Mouse (Mus musculus) hindbrain, embryonic 15.5 days (tissue): ENCODE data around the gene Dnajb5. TPM values are rescaled to one million over a fixed set of nuclear protein-coding genes. Genes with fewer than 3 reads are reported as not detected.

Source experiments
- ATAC-seq: fragments of 200-750 bp; cut with Nextera tagmentation; 2 replicates; pipeline ENCODE4 v1.8.0; 2017; ENCODE audit warnings: low read depth, moderate number of reproducible peaks, moderate TSS enrichment; ENCODE audit not compliant: low FRiP score
- H3K27ac ChIP-seq: fragments of 300-500 bp; sonication (generic); replicated peaks from 2 replicates; pipeline ENCODE4 v1.5.1; 2015; ENCODE audit warnings: mild to moderate bottlenecking, inconsistent platforms
- H3K27me3 ChIP-seq: fragments of 300-500 bp; sonication (generic); 2 replicates; pipeline ENCODE4 v1.6.1; 2015; ENCODE audit warnings: control low read depth, inconsistent platforms
- H3K36me3 ChIP-seq: fragments of 300-500 bp; sonication (generic); 2 replicates; pipeline ENCODE4 v1.6.1; 2015; ENCODE audit warnings: control low read depth, inconsistent platforms
- H3K4me1 ChIP-seq: fragments of 300-500 bp; sonication (generic); replicated peaks from 2 replicates; pipeline ENCODE4 v1.6.1; 2015; ENCODE audit warnings: control low read depth, inconsistent platforms
- H3K4me2 ChIP-seq: fragments of 300-500 bp; sonication (generic); 2 replicates; pipeline ENCODE4 v1.6.1; 2015; ENCODE audit warnings: moderate library complexity, mild to moderate bottlenecking, inconsistent platforms
- H3K4me3 ChIP-seq: fragments of 300-500 bp; sonication (generic); 2 replicates; pipeline ENCODE4 v1.5.1; 2015; ENCODE audit warnings: mild to moderate bottlenecking, inconsistent platforms
- H3K9ac ChIP-seq: fragments of 300-500 bp; sonication (generic); 2 replicates; pipeline ENCODE4 v1.6.1; 2015; ENCODE audit warnings: inconsistent platforms
- H3K9me3 ChIP-seq: fragments of 300-500 bp; sonication (generic); 2 replicates; pipeline ENCODE4 v1.6.1; 2016; ENCODE audit warnings: control low read depth, inconsistent platforms
- WGBS: fragments of 180-500 bp; shearing (Covaris S2); methylation state at CpG from one replicate; pipeline ENCODE4 v1.1.7; 2015; 5-methylcytosine and 5-hydroxymethylcytosine counted together
- polyA plus RNA-seq: library from polyadenylated mRNA; unstranded; fragments of >200 nt; fragmentation: Nextera tagmentation; extraction: Ambion mirVana; gene quantifications from 2 replicates; pipeline ENCODE4 v1.2.1, GENCODE M21; 2015

The Dnajb5 gene
- polyA plus RNA-seq, 1 experiment from 2014 or later, result 46.3 TPM

GRCm38 (mm10) chr4:42945445-42945844 lies 4.2 kb upstream of the Dnajb5 start:
- Histone ChIP-seq H3K9me3 (no peaks in the 10 kb centered on the region), H3K4me3 (no peak overlapping the region), H3K4me1 (peaks cover 41% of the 10 kb centered on the region), H3K27ac (no peak overlapping the region; the same call in 1 of the 2 replicates), H3K36me3 (peaks cover 3% of the 10 kb centered on the region; the same call in 1 of the 2 replicates), H3K27me3 (no peaks in the 10 kb centered on the region), H3K4me2 (no peak overlapping the region), H3K9ac (no peak overlapping the region)
- ATAC-seq, result no peak
- 84% methylated on average over 3 of the region's 3 CpGs for WGBS

- H3K27ac ChIP-seq, result peak overlapping the region; percentile 81
- H3K4me3 ChIP-seq, result no peak overlapping the region
- H3K27me3 ChIP-seq, result no peaks in the 10 kb centered on the region
- ATAC-seq, result no peak
- H3K4me1 ChIP-seq, result peaks cover 45% of the 10 kb centered on the region
- WGBS, result 2% methylated on average over 5 of the region's 5 CpGs
- H3K4me2 ChIP-seq, result peak overlapping the region; percentile 36
- no peak overlapping the region for H3K9ac ChIP-seq
- H3K9me3 ChIP-seq, result no peaks in the 10 kb centered on the region
- no peaks in the 10 kb centered on the region for H3K36me3 ChIP-seq
Observed at GRCm38 (mm10) chr4:42945952-42946351, 3.7 kb upstream of the Dnajb5 start.

DNA sequence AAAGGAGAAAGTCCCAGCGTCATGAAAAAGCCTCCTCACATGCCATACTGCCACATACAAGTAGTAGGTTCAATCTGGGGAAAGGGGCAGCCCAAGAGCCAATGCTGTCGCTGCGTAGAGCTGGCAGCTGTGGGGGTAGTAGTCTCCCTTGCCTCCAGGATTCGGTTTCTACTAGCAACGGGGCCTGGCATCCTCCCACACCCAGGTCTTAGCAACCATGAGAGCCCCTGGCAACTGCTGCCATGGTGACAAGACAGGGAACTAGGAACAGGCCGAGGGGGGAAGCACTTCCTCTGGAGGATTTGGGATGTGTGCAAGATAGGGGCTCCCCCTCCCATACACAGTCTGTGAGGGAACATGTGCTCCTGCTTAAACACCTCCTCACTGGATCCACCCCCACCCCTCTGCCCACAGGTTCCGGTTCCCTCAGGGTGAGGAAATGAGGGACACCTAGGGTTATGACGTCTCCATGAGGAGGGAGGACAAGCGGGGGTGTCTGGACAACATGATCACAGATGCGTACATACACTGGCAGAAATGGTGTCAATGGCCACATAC lies 2.8 kb upstream of the Dnajb5 start:
- H3K9ac ChIP-seq, result no peak overlapping the region
- peak overlapping the region; percentile 36 for H3K4me2 ChIP-seq
- no peaks in the 10 kb centered on the region for H3K36me3 ChIP-seq
- peaks cover 54% of the 10 kb centered on the region for H3K4me1 ChIP-seq
- 22% methylated on average over 10 of the region's 10 CpGs for WGBS
- no peaks in the 10 kb centered on the region for H3K9me3 ChIP-seq
- H3K27ac ChIP-seq, result peak overlapping the region; percentile 81
- ATAC-seq, result peak; percentile 19
- H3K4me3 ChIP-seq, result no peak overlapping the region
- H3K27me3 ChIP-seq, result no peaks in the 10 kb centered on the region

DNA sequence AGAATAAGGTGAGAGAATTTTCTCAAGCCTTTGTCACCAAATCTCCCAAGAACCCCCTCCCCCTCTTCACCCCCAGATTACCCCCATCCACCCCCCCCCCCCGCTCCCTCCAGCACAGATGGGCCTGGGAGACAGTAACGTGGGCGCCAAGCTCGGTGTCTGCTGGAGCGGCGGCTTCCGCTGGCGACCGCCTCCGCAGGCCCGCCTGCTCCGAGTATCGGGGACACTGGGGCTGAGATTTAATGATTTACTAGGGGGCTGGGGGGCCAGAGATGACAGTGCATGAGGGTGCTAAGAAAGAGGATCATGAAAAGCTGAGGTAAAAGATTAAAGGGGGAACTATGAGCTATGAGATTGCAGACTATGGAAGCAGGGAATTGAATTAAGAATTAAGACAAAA lies 1.1 kb upstream of the Dnajb5 start:
- Histone ChIP-seq H3K27me3 (no peaks in the 10 kb centered on the region), H3K9ac (no peak overlapping the region), H3K4me2 (peak overlapping the region; percentile 76; the same call in 1 of the 2 replicates), H3K4me1 (peaks cover 71% of the 10 kb centered on the region), H3K4me3 (no peak overlapping the region), H3K36me3 (no peaks in the 10 kb centered on the region), H3K9me3 (no peaks in the 10 kb centered on the region), H3K27ac (peak overlapping the region; percentile 97)
- no peak for ATAC-seq
- WGBS, result 24% methylated on average over 13 of the region's 13 CpGs

DNA sequence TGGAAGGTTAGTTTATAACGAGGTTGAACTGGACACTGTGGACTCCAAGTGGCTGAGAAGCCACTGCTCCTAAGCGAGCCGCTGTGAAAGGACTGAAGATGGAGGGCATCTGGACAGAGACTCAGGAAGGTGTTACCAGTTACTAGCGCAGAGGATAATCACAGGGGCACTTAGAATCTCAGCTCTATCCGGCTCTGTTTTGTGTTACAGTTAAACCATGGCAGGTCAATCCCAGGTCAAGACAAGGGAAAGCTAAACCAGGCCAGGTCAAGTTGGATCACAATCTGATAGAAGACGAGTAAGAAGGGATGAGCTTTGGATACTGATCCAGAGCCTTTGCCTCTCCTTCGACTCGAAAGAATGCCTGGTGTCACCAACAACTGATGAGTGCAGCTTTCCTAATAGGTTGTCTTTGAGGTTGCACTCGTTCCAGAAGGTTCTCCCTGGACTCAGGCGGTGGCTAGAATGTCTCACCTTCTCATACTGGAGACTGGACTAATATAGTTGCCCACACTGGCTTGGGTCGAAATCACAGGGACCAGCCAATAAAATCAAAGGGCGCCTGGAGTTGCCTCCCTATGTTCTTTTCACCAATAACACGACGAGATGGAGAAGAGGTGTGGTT lies 451 bp upstream of the Dnajb5 start:
- H3K27ac ChIP-seq, result peak overlapping the region; percentile 97
- peaks cover 77% of the 10 kb centered on the region for H3K4me1 ChIP-seq
- H3K4me2 ChIP-seq, result peak overlapping the region; percentile 76
- no peaks in the 10 kb centered on the region for H3K27me3 ChIP-seq
- peak overlapping the region; percentile 76 for H3K4me3 ChIP-seq
- WGBS, result 15% methylated on average over 14 of the region's 14 CpGs
- no peaks in the 10 kb centered on the region for H3K36me3 ChIP-seq
- ATAC-seq, result no peak
- no peaks in the 10 kb centered on the region for H3K9me3 ChIP-seq
- peak overlapping the region; percentile 25 for H3K9ac ChIP-seq

DNA sequence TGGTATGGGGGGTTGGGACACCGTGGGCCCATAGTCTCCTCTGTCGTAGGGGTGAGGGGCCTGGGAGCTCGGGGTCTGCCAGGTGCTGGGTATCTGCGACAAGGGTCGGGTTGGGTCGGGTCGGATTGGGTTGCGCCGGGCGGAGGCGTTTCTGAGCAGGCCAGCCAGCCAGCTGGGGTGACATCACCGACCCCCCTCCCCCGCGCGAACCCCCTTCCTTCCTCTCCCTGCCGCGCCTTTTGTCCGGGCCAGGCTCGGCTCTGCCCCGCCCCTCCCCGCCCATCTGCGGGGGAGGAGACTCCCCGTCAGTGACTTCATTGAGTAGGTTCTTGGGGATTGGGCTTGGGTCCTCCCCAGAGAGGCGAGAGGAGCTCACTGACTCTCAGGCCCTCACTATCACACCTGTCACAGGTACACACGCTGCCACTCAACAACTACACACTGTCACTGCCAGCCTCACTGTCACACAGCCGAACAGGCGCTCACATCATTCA lies 498 bp downstream of the Dnajb5 start:
- H3K4me1 ChIP-seq, result peaks cover 87% of the 10 kb centered on the region
- peak overlapping the region; percentile 93 for H3K9ac ChIP-seq
- WGBS, result 2% methylated on average over 14 of the region's 27 CpGs
- H3K4me2 ChIP-seq, result peak overlapping the region; percentile 76
- H3K27ac ChIP-seq, result peak overlapping the region; percentile 97
- no peaks in the 10 kb centered on the region for H3K27me3 ChIP-seq
- peak overlapping the region; percentile 76 for H3K4me3 ChIP-seq
- H3K9me3 ChIP-seq, result no peaks in the 10 kb centered on the region
- peak; percentile 54 for ATAC-seq
- peaks cover 3% of the 10 kb centered on the region; the same call in 1 of the 2 replicates for H3K36me3 ChIP-seq

DNA sequence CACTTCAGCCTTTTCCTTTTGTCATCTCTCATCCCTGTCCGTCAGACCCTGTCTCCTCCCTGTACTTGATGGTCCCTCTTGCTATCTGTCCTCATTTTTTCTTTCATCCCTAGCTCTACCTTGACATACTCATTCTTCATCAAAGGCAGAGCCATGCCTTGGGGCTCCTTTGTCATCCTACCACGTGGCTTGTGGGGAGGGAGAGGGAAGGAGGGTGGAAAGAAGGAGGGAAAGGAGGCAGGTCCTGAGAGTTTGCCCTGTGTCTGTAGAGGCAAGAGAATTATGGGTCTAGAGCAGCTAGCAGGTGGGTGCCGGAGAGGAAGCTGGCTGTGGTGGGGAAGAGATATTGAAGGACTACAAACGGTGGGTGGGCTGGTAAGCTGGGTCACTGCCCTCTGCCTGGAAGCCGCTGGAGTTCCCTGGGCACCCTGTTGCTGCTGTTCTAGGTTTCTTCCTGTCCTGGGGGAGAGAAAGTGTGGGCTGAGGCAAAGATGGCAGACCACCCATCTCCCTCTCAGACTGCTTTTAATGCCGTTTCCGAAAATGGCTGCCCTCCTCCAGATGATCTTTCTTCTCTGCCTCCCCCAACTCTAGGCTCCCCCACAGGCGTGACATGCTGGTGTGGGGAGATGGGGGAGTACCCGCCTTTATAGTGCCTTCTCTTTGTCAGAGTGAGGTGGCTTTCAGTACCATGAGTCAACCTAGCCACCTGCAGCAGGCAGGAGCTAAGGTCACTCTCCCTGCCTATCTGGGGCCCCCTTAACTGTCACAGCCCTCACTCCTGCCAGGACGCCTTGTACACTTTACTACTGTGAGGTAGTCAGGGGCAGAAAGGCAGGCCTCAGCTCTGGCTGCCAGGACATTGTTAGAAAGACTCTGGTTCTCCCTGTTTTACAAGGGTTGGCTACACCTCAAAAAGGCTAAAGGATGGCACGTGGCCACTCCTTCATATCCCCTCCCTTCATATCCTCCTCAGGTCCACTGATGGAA lies 1.9 kb downstream of the Dnajb5 start:
- H3K4me1 ChIP-seq, result peaks cover 77% of the 10 kb centered on the region
- WGBS, result 47% methylated on average over 11 of the region's 11 CpGs
- peaks cover 15% of the 10 kb centered on the region for H3K36me3 ChIP-seq
- peak overlapping the region; percentile 76 for H3K4me3 ChIP-seq
- ATAC-seq, result no peak
- H3K9me3 ChIP-seq, result no peaks in the 10 kb centered on the region
- H3K27me3 ChIP-seq, result no peaks in the 10 kb centered on the region
- H3K4me2 ChIP-seq, result peak overlapping the region; percentile 76
- H3K27ac ChIP-seq, result peak overlapping the region; percentile 97
- peak overlapping the region; percentile 93 for H3K9ac ChIP-seq

DNA sequence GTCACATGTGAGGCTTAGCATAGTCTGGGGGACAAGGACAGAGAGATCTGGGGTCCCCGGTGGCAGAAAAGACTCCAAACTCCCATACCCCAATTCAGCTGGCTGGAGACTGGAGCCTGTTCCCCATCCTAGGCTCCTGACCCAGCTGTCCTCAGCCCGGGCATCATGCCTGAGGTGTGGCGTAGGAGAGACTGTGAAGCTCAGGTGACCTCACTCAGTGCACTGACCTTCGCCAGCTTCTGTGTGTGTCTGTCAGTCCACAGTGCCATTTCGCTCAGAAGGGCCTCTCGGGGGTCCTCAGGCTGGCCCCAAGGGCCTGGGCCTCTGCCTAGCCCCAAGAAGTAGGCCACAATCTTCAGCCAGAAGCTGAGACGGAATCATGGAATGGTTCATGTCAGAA lies 2.9 kb downstream of the Dnajb5 start:
- 82% methylated on average over 7 of the region's 7 CpGs for WGBS
- no peaks in the 10 kb centered on the region for H3K27me3 ChIP-seq
- ATAC-seq, result no peak
- H3K4me3 ChIP-seq, result peak overlapping the region; percentile 76
- H3K9ac ChIP-seq, result peak overlapping the region; percentile 30
- H3K4me2 ChIP-seq, result peak overlapping the region; percentile 76
- peaks cover 25% of the 10 kb centered on the region for H3K36me3 ChIP-seq
- H3K9me3 ChIP-seq, result no peaks in the 10 kb centered on the region
- peak overlapping the region; percentile 74 for H3K27ac ChIP-seq
- peaks cover 66% of the 10 kb centered on the region for H3K4me1 ChIP-seq

GRCm38 (mm10) chr4:42953435-42954094 lies 4.0 kb downstream of the Dnajb5 start:
- Histone ChIP-seq H3K36me3 (peaks cover 29% of the 10 kb centered on the region), H3K9me3 (no peaks in the 10 kb centered on the region), H3K27me3 (no peaks in the 10 kb centered on the region), H3K4me3 (peak overlapping the region; percentile 76), H3K27ac (peak overlapping the region; percentile 74), H3K4me1 (peaks cover 56% of the 10 kb centered on the region), H3K4me2 (peak overlapping the region; percentile 76), H3K9ac (peak overlapping the region; percentile 39)
- no peak for ATAC-seq
- WGBS, result 9% methylated on average over 10 of the region's 10 CpGs

DNA sequence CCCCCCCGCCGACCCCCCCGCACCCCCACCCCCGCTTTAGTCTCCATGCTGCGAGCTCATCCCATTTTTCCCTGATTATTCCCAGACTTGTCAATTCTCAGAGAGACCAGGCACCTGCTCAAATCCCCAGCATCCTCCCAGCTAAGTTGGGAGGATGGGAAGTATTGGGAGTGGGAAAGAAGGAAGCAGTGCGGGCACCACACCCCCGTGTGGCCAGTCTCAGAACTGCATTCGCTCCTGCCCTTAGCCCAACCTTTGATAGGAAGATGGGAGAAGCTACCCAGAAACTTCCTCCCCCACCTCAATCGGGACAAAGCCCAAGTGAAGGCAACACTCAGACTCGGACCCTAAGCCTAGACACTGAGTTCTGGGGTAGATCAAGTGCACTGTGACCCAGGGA lies 4.7 kb downstream of the Dnajb5 start:
- H3K36me3 ChIP-seq, result peaks cover 29% of the 10 kb centered on the region

GRCm38 (mm10) chr4:42955200-42955599 lies 5.6 kb downstream of the Dnajb5 start:
- 91% methylated on average over 3 of the region's 3 CpGs for WGBS
- Histone ChIP-seq H3K9ac (0 out of 2 replicates have a peak overlapping the region, but pooled peaks have one; percentile 9), H3K27me3 (no peaks in the 10 kb centered on the region), H3K4me3 (no peak overlapping the region), H3K36me3 (peaks cover 29% of the 10 kb centered on the region), H3K4me2 (no peak overlapping the region), H3K9me3 (no peaks in the 10 kb centered on the region), H3K27ac (no peak overlapping the region), H3K4me1 (peaks cover 48% of the 10 kb centered on the region)
- no peak for ATAC-seq

More for the DNA sequence above, 4.7 kb downstream of the Dnajb5 start:
- Histone ChIP-seq H3K4me2 (peak overlapping the region; percentile 76), H3K9ac (peak overlapping the region; percentile 9; the same call in 1 of the 2 replicates), H3K4me3 (peak overlapping the region; percentile 76), H3K27ac (peak overlapping the region; percentile 74), H3K4me1 (peaks cover 49% of the 10 kb centered on the region), H3K27me3 (no peaks in the 10 kb centered on the region), H3K9me3 (no peaks in the 10 kb centered on the region)
- ATAC-seq, result no peak
- WGBS, result 7% methylated on average over 10 of the region's 10 CpGs
